Mouse (Mus musculus): ENCODE measurements at regions not wholly inside any gene's neighbourhood (a gene's known extent, or its start where the extent isn't known, plus 50 kb on each side); places are given as distances from the start of the nearest gene placed in this dataset.

GRCm38 (mm10) chr15:31921485-31921884, 255.6 kb upstream of the Tas2r119 start:
- no peak for TF ChIP-seq CTCF (conservative IDR thresholded peaks at IDR 0.05 in 1 of 2, IDR thresholded peaks at IDR 0.05 in 1 of 2; ENCODE audit: low read depth in 2 of 2, low read length in 2 of 2)
- TF ChIP-seq POLR2A (IDR thresholded peaks at IDR 0.05; ENCODE audit: low read depth, low read length), result no peak
- no peak for TF ChIP-seq KAT2A (IDR thresholded peaks at IDR 0.05; ENCODE audit: insufficient replicate concordance, low read length)
- TF ChIP-seq EP300 (IDR thresholded peaks at IDR 0.05; ENCODE audit: low read length), result no peak
- no peak for TF ChIP-seq POLR2AphosphoS2 (IDR thresholded peaks at IDR 0.05; ENCODE audit: low read depth, low read length)
- TF ChIP-seq NRF1 (IDR thresholded peaks at IDR 0.05; ENCODE audit: low read depth, low read length), result no peak
- no peak for TF ChIP-seq ETS1 (conservative IDR thresholded peaks at IDR 0.05; ENCODE audit: low read depth, low read length)
- TF ChIP-seq ZNF384 (IDR thresholded peaks at IDR 0.05; ENCODE audit: low read depth, low read length), result no peak
- no peak for TF ChIP-seq ZMIZ1 (IDR thresholded peaks at IDR 0.05; ENCODE audit: low read depth, low read length)
- no peak for TF ChIP-seq MEF2A (IDR thresholded peaks at IDR 0.05; ENCODE audit: borderline replicate concordance, low read depth, low read length)
- no peak for TF ChIP-seq TBP (conservative IDR thresholded peaks at IDR 0.05; ENCODE audit: low read depth, low read length)
- TF ChIP-seq USF1 (IDR thresholded peaks at IDR 0.05; ENCODE audit: low read depth, low read length), result no peak

All from CH12.LX (cell line).